Mouse (Mus musculus): ENCODE measurements at regions not wholly inside any gene's neighbourhood (a gene's known extent, or its start where the extent isn't known, plus 50 kb on each side); places are given as distances from the start of the nearest gene placed in this dataset.

DNA sequence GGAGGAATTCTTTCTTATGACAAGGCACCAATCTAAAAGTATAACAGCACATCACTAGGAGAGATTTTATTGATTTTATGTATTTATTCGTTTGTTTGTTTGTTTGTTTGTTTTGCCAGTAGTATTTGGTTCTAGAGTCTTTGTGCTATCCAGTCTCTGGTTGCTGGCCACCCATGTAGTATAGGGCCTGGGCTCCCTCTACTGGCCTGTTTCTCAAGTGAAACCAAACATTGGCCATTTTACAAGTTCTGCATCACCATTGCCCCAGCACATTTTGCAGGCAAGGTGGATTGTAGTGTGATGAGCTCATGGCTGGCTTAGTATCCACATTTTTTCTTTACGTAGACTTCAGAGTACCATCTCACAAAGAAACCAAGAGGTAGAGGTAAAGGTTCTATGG is 376.9 kb upstream of the Luzp2 start:
- peak; percentile 7 for DNase-seq (ENCODE audit: low read depth, low spot score)

DNA sequence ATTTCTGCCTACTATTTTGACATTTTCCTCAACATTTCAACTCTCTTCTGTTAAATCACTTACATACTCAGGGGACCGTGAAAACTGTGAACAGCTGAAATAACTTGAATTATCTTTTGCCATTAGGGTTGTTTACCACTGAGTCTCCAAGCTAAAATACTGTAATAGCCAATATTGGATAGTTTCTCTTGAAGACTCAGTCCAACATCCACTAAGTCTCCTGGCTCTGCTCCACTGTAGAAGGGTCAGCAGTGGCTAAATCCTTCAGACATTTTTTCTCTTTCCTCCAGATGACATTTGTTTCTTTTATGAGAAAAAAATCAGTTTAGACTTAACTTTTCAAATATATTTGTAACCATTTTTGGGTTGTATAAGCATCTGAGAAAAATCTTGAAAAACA is 344.0 kb upstream of the Luzp2 start:
- no peak for DNase-seq (ENCODE audit: low read depth, low spot score)

- no peak for DNase-seq (ENCODE audit: low read depth, low spot score)
These were observed 330.1 kb upstream of the Luzp2 start for GRCm38 (mm10) chr7:54505235-54505634.

- DNase-seq (ENCODE audit: low read depth, low spot score) = no peak
These were observed 328.3 kb upstream of the Luzp2 start for GRCm38 (mm10) chr7:54507006-54507405.

DNA sequence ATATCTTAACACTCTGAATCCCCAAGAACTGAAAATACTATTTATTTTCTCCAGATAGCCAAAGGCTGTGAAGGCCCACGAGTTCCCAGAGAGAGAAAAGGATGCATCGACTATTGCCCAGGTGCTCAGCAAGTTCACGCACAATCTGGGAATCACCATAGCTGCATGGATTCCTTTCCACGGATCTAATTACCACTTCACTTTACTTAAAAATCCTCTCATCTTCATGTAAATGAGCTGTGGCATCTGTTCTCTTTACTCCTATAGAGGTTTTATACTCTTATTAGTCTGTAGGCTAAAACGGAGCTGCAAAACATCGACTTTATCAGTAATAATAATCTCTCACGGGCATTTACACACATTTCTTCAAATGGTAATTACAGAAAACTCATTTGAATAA is 299.6 kb upstream of the Luzp2 start:
- DNase-seq (ENCODE audit: low read depth, low spot score) = no peak

DNA sequence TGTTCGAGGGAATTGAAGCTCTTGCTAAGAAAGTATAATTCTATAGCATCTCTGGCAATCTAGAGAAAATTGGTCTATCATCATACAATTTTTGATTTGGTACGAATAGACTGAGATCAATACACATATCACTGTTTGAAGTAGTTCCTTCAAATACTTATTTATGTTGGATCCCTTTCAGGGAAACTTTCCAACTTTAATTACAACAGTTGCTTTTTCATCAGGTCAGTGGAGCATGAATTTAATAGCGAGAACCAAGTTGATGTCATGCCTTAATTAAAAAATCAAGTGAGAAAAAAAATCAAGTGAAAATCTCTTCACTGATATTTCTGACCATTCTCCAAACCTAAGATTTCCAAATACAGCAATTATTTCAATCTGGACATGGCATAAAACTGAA is 277.9 kb upstream of the Luzp2 start:
- no peak for DNase-seq (ENCODE audit: low read depth, low spot score)

DNA sequence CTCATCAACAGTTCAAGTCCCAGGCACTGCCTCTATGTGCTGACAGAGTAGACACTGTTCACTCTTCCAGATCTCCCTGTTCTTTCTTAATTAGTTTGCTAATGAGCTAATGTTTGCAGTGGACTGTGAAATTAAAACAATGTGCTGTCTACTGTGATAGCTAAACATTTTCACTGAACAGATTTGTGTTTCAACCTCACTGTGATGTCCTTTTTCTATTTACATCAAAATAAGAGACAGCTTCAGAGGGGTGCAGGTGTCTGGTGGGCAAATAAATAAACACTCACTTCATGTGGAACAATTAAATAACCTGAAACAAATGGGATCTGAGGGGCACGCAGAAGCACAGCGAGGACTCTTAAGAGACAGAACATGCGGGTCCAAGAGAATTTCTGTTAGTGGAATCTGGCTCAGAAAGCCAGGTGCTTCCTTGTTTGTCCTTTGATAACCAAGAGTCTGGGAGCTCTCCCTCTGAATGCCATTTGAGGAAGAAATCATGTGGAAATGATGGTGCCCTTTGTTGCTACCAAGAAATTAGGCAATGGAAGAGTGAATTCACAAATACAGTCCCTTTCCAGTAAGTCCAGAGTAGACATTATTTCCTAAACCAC is 269.6 kb upstream of the Luzp2 start:
- no peak for DNase-seq (ENCODE audit: low read depth, low spot score)

DNA sequence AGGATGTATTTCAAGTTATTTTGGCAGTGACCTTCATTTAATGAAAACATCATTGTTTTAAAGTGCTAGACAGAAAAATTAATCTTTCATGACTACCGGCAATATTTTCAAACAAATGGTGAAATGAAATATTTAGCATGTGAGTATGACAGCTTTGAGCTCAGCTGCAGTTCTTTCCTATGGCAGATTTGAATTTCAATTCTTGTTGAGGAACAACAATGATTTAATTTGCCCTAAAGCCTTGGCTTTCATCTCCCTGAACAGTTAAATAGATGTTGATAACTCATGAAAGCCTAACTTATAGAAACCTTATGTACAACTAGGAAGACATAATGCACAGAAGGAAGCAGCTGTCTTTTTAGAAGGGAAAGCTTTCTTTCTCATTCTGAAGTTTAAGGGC is 235.5 kb upstream of the Luzp2 start:
- no peak for DNase-seq (ENCODE audit: low read depth, low spot score)

DNA sequence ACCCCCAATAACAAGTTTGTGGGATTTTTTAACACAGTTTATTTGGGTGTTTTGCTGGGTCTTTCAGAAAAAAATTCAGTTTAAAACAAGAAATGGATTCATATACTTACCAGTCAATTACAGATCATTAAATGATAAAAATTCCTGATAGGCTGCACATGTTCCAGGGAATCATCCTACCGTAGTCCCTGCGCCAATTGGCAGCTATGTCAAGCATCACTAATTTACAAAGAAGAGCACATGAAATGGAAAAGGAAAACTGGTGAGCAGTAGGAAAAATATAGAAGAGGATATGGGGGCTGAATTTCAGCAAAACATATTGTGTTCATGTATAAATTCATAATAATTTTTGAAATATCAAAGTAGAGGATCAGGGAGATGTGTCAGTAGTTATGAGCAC is 212.9 kb upstream of the Luzp2 start:
- DNase-seq (ENCODE audit: low read depth, low spot score) = no peak

- DNase-seq (ENCODE audit: low read depth, low spot score) = no peak
These were observed 201.4 kb upstream of the Luzp2 start for GRCm38 (mm10) chr7:54633930-54634329.

GRCm38 (mm10) chr7:54634348-54635035 is 200.8 kb upstream of the Luzp2 start:
- DNase-seq (ENCODE audit: low read depth, low spot score) = no peak

DNA sequence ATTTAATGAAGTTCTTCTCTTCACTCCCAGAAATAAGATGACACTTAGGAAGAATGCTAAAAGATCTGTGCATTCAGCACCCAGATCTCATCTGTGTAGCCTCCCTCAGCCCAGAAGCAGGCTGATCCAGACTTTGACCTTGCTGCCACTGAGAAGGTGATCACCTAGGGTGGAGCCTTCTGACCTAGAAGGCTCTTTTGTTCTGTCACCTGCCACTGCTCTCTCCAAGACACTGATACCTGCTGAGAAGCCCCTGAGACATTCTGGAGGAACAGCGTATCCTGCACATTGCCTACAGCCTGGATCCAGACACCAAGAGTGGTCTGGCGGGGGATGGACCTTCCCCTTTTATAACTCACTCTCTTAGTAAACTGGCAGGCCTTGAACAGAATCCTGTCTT is 190.0 kb upstream of the Luzp2 start:
- DNase-seq (ENCODE audit: low read depth, low spot score) = no peak

DNA sequence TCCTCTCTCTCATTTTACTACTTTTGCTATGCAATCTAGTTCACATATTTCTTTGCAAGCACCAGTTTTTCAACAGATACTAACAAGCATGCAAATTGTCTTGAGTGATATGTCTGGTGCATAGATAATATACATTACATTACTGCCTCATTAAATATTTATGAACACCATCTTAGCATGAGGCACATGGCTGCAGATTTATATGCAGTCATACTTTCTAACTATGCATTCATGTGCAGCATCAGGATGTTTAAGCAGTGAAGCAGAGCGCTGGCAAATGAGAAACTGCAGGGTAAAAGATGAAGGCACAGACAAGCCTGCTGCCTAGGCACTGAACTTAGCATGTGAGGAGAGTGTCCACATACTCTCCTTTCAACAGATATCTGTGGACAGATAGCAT is 186.3 kb upstream of the Luzp2 start:
- no peak for DNase-seq (ENCODE audit: low read depth, low spot score)
